Mouse (Mus musculus) intestine, embryonic 14.5 days (tissue): ENCODE measurements around the gene Slc44a1. TPM values are rescaled to one million over a fixed set of nuclear protein-coding genes. Genes with fewer than 3 reads are reported as not detected.

ENCODE experiments used
- ATAC-seq: fragments of 200-750 bp; cut with Nextera tagmentation; replicated peaks from 2 replicates; pipeline ENCODE4 v1.8.0; 2017; ENCODE audit warnings: low read depth, moderate number of reproducible peaks, moderate TSS enrichment, moderate library complexity; ENCODE audit not compliant: low FRiP score, low TSS enrichment
- DNase-seq: peaks from one replicate; pipeline ENCODE4 v3.0.0-alpha.2; 2018; ENCODE audit warnings: low spot score
- H3K27ac ChIP-seq: fragments of 300-500 bp; sonication (generic); 2 replicates; pipeline ENCODE4 v1.5.1; 2014; ENCODE audit warnings: low read depth, mild to moderate bottlenecking, control low read depth
- H3K27me3 ChIP-seq: fragments of 300-500 bp; sonication (generic); replicated peaks from 2 replicates; pipeline ENCODE4 v1.6.1; 2014; ENCODE audit warnings: low read length, control low read depth; ENCODE audit not compliant: control insufficient read depth, insufficient read depth
- H3K36me3 ChIP-seq: fragments of 300-500 bp; sonication (generic); 2 replicates; pipeline ENCODE4 v1.6.1; 2014; ENCODE audit warnings: low read length, control low read depth; ENCODE audit not compliant: control insufficient read depth, insufficient read depth
- H3K4me1 ChIP-seq: fragments of 300-500 bp; sonication (generic); replicated peaks from 2 replicates; pipeline ENCODE4 v1.6.1; 2014; ENCODE audit warnings: low read length, control low read depth, mixed read lengths; ENCODE audit not compliant: control insufficient read depth, insufficient read depth
- H3K4me2 ChIP-seq: fragments of 300-500 bp; sonication (generic); 2 replicates; pipeline ENCODE4 v1.6.1; 2014; ENCODE audit warnings: low read length
- H3K4me3 ChIP-seq: fragments of 300-500 bp; sonication (generic); 2 replicates; pipeline ENCODE4 v1.5.1; 2014; ENCODE audit warnings: low read depth, low read length, control low read depth, mixed read lengths
- H3K9ac ChIP-seq: fragments of 300-500 bp; sonication (generic); 2 replicates; pipeline ENCODE4 v1.6.1; 2014; ENCODE audit warnings: mild to moderate bottlenecking, low read length
- H3K9me3 ChIP-seq: fragments of 300-500 bp; sonication (generic); 2 replicates; pipeline ENCODE4 v1.6.1; 2016; ENCODE audit warnings: low read length, control low read depth; ENCODE audit not compliant: control insufficient read depth
- WGBS: fragments of 180-500 bp; shearing (Covaris S2); extraction: QIAGEN DNeasy Blood & Tissue Kit; methylation state at CpG from one replicate; pipeline ENCODE4 v1.1.7; 2014; 5-methylcytosine and 5-hydroxymethylcytosine counted together
- polyA plus RNA-seq: library from polyadenylated mRNA; unstranded; fragments of >200 nt; fragmentation: Nextera tagmentation; extraction: Ambion mirVana; gene quantifications from 2 replicates; pipeline ENCODE4 v1.2.1, GENCODE M21; 2014

Slc44a1 gene
- polyA plus RNA-seq, 1 experiment from 2014 or later = 75.1 TPM

- no peak overlapping the region for H3K4me2 ChIP-seq
- H3K27me3 ChIP-seq = no peaks in the 10 kb centered on the region
- no peaks in the 10 kb centered on the region for H3K36me3 ChIP-seq
- no peak overlapping the region for H3K9ac ChIP-seq
- H3K4me1 ChIP-seq = no peaks in the 10 kb centered on the region
- DNase-seq (no peak), ATAC-seq (no peak)
- no peak overlapping the region for H3K27ac ChIP-seq
- WGBS = 61% methylated on average over 7 of the region's 7 CpGs
- no peaks in the 10 kb centered on the region for H3K9me3 ChIP-seq
- H3K4me3 ChIP-seq = no peak overlapping the region
These were observed 23.3 kb upstream of the Slc44a1 start for GRCm38 (mm10) chr4:53416928-53417327.

GRCm38 (mm10) chr4:53422799-53423198 lies 17.4 kb upstream of the Slc44a1 start:
- Histone ChIP-seq H3K27me3 (no peaks in the 10 kb centered on the region), H3K36me3 (no peaks in the 10 kb centered on the region), H3K9me3 (no peaks in the 10 kb centered on the region), H3K9ac (no peak overlapping the region), H3K4me2 (no peak overlapping the region), H3K4me1 (no peaks in the 10 kb centered on the region), H3K27ac (no peak overlapping the region), H3K4me3 (no peak overlapping the region)
- 77% methylated on average over 2 of the region's 2 CpGs for WGBS
- no peak for ATAC-seq
- DNase-seq = no peak

GRCm38 (mm10) chr4:53427120-53427519 lies 13.1 kb upstream of the Slc44a1 start:
- ATAC-seq = no peak
- WGBS = 87% methylated on average over 4 of the region's 4 CpGs
- no peak for DNase-seq
- Histone ChIP-seq H3K27me3 (no peaks in the 10 kb centered on the region), H3K9ac (no peak overlapping the region), H3K36me3 (no peaks in the 10 kb centered on the region), H3K4me2 (no peak overlapping the region), H3K9me3 (no peaks in the 10 kb centered on the region), H3K4me1 (peaks cover 8% of the 10 kb centered on the region; the same call in 1 of the 2 replicates), H3K27ac (no peak overlapping the region), H3K4me3 (no peak overlapping the region)

- ATAC-seq = no peak
- Histone ChIP-seq H3K9ac (no peak overlapping the region), H3K4me2 (no peak overlapping the region), H3K27ac (no peak overlapping the region), H3K27me3 (no peaks in the 10 kb centered on the region), H3K36me3 (no peaks in the 10 kb centered on the region), H3K4me3 (no peak overlapping the region), H3K4me1 (peaks cover 8% of the 10 kb centered on the region; the same call in 1 of the 2 replicates), H3K9me3 (no peaks in the 10 kb centered on the region)
- WGBS = 24% methylated on average over 6 of the region's 6 CpGs
- DNase-seq = no peak
These were observed 9.7 kb upstream of the Slc44a1 start for GRCm38 (mm10) chr4:53430522-53430921.

- Histone ChIP-seq H3K9ac (no peak overlapping the region), H3K27ac (no peak overlapping the region), H3K4me3 (no peak overlapping the region), H3K9me3 (no peaks in the 10 kb centered on the region), H3K36me3 (no peaks in the 10 kb centered on the region), H3K4me2 (no peak overlapping the region), H3K4me1 (peaks cover 8% of the 10 kb centered on the region; the same call in 1 of the 2 replicates), H3K27me3 (no peaks in the 10 kb centered on the region)
- no peak for ATAC-seq
- no peak for DNase-seq
- 84% methylated on average over 8 of the region's 10 CpGs for WGBS
These were observed 8.5 kb upstream of the Slc44a1 start for GRCm38 (mm10) chr4:53431585-53432234.

GRCm38 (mm10) chr4:53437110-53437755 lies 3.0 kb upstream of the Slc44a1 start:
- 70% methylated on average over 10 of the region's 10 CpGs for WGBS
- ATAC-seq (no peak), DNase-seq (no peak)
- H3K9me3 ChIP-seq = no peaks in the 10 kb centered on the region
- H3K36me3 ChIP-seq = no peaks in the 10 kb centered on the region
- no peaks in the 10 kb centered on the region for H3K27me3 ChIP-seq
- no peak overlapping the region for H3K27ac ChIP-seq
- H3K4me1 ChIP-seq = peaks cover 12% of the 10 kb centered on the region; the same call in 1 of the 2 replicates
- no peak overlapping the region for H3K9ac ChIP-seq
- no peak overlapping the region for H3K4me3 ChIP-seq
- H3K4me2 ChIP-seq = no peak overlapping the region

- no peak overlapping the region for H3K4me3 ChIP-seq
- no peak overlapping the region for H3K9ac ChIP-seq
- H3K4me1 ChIP-seq = peaks cover 21% of the 10 kb centered on the region
- DNase-seq (no peak), ATAC-seq (no peak)
- H3K27me3 ChIP-seq = no peaks in the 10 kb centered on the region
- no peaks in the 10 kb centered on the region for H3K9me3 ChIP-seq
- no peaks in the 10 kb centered on the region for H3K36me3 ChIP-seq
- 65% methylated on average over 2 of the region's 2 CpGs for WGBS
- H3K4me2 ChIP-seq = no peak overlapping the region
- no peak overlapping the region; the same call in 1 of the 2 replicates for H3K27ac ChIP-seq
These were observed 1.8 kb upstream of the Slc44a1 start for GRCm38 (mm10) chr4:53438386-53438785.

GRCm38 (mm10) chr4:53438836-53439480 lies 1.3 kb upstream of the Slc44a1 start:
- no peaks in the 10 kb centered on the region for H3K36me3 ChIP-seq
- peak overlapping the region; percentile 89 for H3K4me2 ChIP-seq
- H3K4me1 ChIP-seq = peaks cover 21% of the 10 kb centered on the region
- no peaks in the 10 kb centered on the region for H3K9me3 ChIP-seq
- no peak overlapping the region for H3K9ac ChIP-seq
- 54% methylated on average over 7 of the region's 7 CpGs for WGBS
- no peak overlapping the region; the same call in 1 of the 2 replicates for H3K27ac ChIP-seq
- DNase-seq = no peak
- H3K4me3 ChIP-seq = 0 out of 2 replicates have a peak overlapping the region, but pooled peaks have one; percentile 78
- no peaks in the 10 kb centered on the region for H3K27me3 ChIP-seq
- ATAC-seq = no peak
